Mouse (Mus musculus) cerebellum, adult 9-11 months (tissue): ENCODE measurements around the gene Gm15107.
"Not testable (repeated sequence)": the region's sequence is repeated elsewhere in the genome, so short reads cannot be mapped to it uniquely, and the experiment has no call there.

Source experiments
- DNase-seq: peaks from one replicate; pipeline ENCODE4 v3.0.0; 2022

Gm15107 gene

DNA sequence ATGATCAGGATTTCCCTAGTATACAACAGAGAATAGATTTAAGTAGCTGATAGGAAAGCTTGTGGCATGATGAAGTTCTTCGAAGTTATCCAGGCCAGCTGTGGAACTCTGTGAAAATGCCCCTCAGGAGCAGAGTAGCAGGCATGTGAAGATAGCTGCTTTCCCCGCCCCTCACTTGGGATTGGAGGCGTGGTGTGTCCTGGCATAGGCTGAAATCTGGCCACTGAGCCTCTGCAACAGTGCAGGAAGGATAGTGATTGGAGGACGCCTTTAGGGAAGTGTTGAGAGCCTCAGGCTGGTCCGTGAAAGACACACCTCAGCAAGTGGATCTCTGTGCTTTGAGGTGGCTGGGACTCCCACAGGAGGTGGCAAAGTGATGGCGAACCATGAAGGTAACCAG is at the start of gene Gm15107:
TSS of gene Gm15107 (plus strand) at position 301 of the 400 bp plus-strand sequence.
- DNase-seq: not testable (repeated sequence)
